Comparison of ENCODE assay signal across 10 mouse cellular contexts in the genomic region with DNA sequence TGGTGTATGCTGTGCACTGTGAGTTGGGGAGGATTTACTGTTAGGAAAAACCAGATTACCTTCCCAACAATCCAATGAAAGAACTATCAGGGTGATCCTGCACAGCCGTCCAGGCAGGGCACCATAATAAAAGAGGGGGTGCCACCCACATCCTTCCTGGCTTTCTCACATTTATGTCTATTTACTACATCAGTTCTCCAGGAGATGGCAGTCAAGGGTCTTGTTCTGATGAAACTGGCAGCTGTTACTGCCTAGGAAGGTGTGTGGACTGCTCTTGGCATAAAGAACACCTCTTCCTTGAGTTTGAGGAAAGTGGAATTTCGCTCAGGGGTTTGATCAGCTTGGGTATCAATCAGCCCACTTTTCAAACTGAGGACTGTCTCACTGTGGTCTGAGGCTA. TPM values are rescaled to one million over a fixed set of nuclear protein-coding genes. Genes with fewer than 3 reads are reported as not detected.
A peak's percentile ranks its signal among the peaks of the same experiment; 100 is the strongest.
DNase-seq lines count a peak whose midpoint lies in the region; ATAC-seq and TF ChIP-seq lines count a peak whose summit lies in the region.
"Had no signal": no experiment of that assay in that cellular context is flagged by ENCODE, and none has a peak within 500 bp of the region (broad histone marks: within the 10 kb centered on the region; RNA-seq: fewer than 3 reads in every experiment).

No protein-coding gene starts in this region.

- no peak overlapping the region for H3K27ac ChIP-seq in kidney, postnatal 0 days
- H3K27ac ChIP-seq in kidney, embryonic 14.5 days (ENCODE audit: low read depth, low read length) = no peak overlapping the region
- no peak overlapping the region for H3K27ac ChIP-seq in CH12.LX (ENCODE audit: insufficient read depth, low read depth)
- no peak overlapping the region for H3K27ac ChIP-seq in ES-E14 (ENCODE audit: insufficient read depth, low read depth, low read length, poor library complexity, severe bottlenecking)
- H3K27ac ChIP-seq in stomach, postnatal 0 days (replicated peaks) = no peak overlapping the region
- H3K27ac ChIP-seq: embryonic facial prominence, embryonic 15.5 days had no signal

- no peak for TF ChIP-seq POLR2A in CH12.LX (IDR thresholded peaks at IDR 0.05; ENCODE audit: low read depth, low read length)

- no peaks in the 10 kb centered on the region for H3K9me3 ChIP-seq in kidney, postnatal 0 days (replicated peaks; ENCODE audit: low read length)
- H3K9me3 ChIP-seq in kidney, embryonic 14.5 days (ENCODE audit: control insufficient read depth, low read length) = no peaks in the 10 kb centered on the region
- H3K9me3 ChIP-seq in CH12.LX (replicated peaks; ENCODE audit: low read length) (peaks cover 89% of the 10 kb centered on the region), ES-E14 (ENCODE audit: control insufficient read depth, insufficient read depth, low read depth, low read length) (no peaks in the 10 kb centered on the region)
- no peaks in the 10 kb centered on the region for H3K9me3 ChIP-seq in stomach, postnatal 0 days (ENCODE audit: control insufficient read depth, low read length)
- H3K9me3 ChIP-seq: embryonic facial prominence, embryonic 15.5 days had no signal

- no peaks in the 10 kb centered on the region for H3K36me3 ChIP-seq in kidney, postnatal 0 days (ENCODE audit: insufficient read depth, low read length)
- no peaks in the 10 kb centered on the region for H3K36me3 ChIP-seq in kidney, embryonic 14.5 days (ENCODE audit: control insufficient read depth, insufficient read depth, low read length)
- no peaks in the 10 kb centered on the region for H3K36me3 ChIP-seq in CH12.LX (replicated peaks in 1 of 2; ENCODE audit: control insufficient read depth in 1 of 2, insufficient read depth in 1 of 2, low read length in 1 of 2)
- H3K36me3 ChIP-seq in ES-E14 (ENCODE audit: control insufficient read depth, insufficient read depth, low read length, poor library complexity, severe bottlenecking) = no peaks in the 10 kb centered on the region
- no peaks in the 10 kb centered on the region for H3K36me3 ChIP-seq in stomach, postnatal 0 days (ENCODE audit: control insufficient read depth, insufficient read depth, low read length)
- H3K36me3 ChIP-seq: embryonic facial prominence, embryonic 15.5 days had no signal

- H3K79me2 ChIP-seq in CH12.LX (replicated peaks; ENCODE audit: control insufficient read depth, extremely low read depth, insufficient read depth, poor library complexity, severe bottlenecking) = no peaks in the 10 kb centered on the region

- 19% methylated on average over 2 of the region's 2 CpGs for whole genome bisulfite sequencing in kidney, postnatal 0 days
- WGBS in kidney, embryonic 14.5 days = 16% methylated on average over 2 of the region's 2 CpGs
- WGBS in stomach, postnatal 0 days = 17% methylated on average over 2 of the region's 2 CpGs

- no peak overlapping the region for H3K9ac ChIP-seq in kidney, postnatal 0 days (ENCODE audit: low read depth, low read length)
- no peak overlapping the region for H3K9ac ChIP-seq in kidney, embryonic 14.5 days (ENCODE audit: low read depth, low read length)
- H3K9ac ChIP-seq in CH12.LX (ENCODE audit: insufficient read depth, low read depth) (no peak overlapping the region), ES-E14 (ENCODE audit: insufficient read depth, low read depth, low read length, poor library complexity, severe bottlenecking) (no peak overlapping the region)
- no peak overlapping the region for H3K9ac ChIP-seq in stomach, postnatal 0 days (ENCODE audit: low read length)
- H3K9ac ChIP-seq: embryonic facial prominence, embryonic 15.5 days had no signal

- peak; percentile 7; the same call in 1 of the 2 replicates for TF ChIP-seq RAD21 in CH12.LX (IDR thresholded peaks at IDR 0.05; ENCODE audit: low read depth, low read length)

- peak; percentile 76 for TF ChIP-seq CTCF in kidney, postnatal 0 days (IDR thresholded peaks at IDR 0.05; ENCODE audit: low read depth)
- TF ChIP-seq CTCF in CH12.LX (conservative IDR thresholded peaks at IDR 0.05 in 1 of 2, IDR thresholded peaks at IDR 0.05 in 1 of 2; ENCODE audit: low read depth in 2 of 2, low read length in 2 of 2) = peak in 1 of 2 experiments; percentile 27; a peak in 1 of 4 replicates
- peak; percentile 79 for TF ChIP-seq CTCF in stomach, postnatal 0 days (IDR thresholded peaks at IDR 0.05; ENCODE audit: low read depth)

- in situ Hi-C loops in CH12.LX (cut with MboI; ENCODE audit: low pct_ligation_motif_present, low pct_unique_long_range_greater_than_20kb, low sequenced_read_pairs) = loop anchor here (25.0 kb wide), 1 partner anchor 309 kb away; no protein-coding TSS in a partner anchor
- in situ Hi-C loops in ES-E14 (cut with MboI; ENCODE audit: low sequenced_read_pairs in 2 of 2, unreplicated experiment in 2 of 2) = loop anchor here in 1 of 2 experiments (25.0 kb wide), 1 partner anchor 309 kb away; no protein-coding TSS in a partner anchor

- H3K27me3 ChIP-seq in kidney, postnatal 0 days (ENCODE audit: insufficient read depth, low read length) = peaks cover 6% of the 10 kb centered on the region
- peaks cover 32% of the 10 kb centered on the region for H3K27me3 ChIP-seq in kidney, embryonic 14.5 days (ENCODE audit: control insufficient read depth, insufficient read depth, low read length)
- no peaks in the 10 kb centered on the region for H3K27me3 ChIP-seq in CH12.LX (replicated peaks)
- H3K27me3 ChIP-seq in stomach, postnatal 0 days (ENCODE audit: control insufficient read depth, insufficient read depth, low read length) = no peaks in the 10 kb centered on the region

- ATAC-seq in kidney, postnatal 0 days (replicated peaks; ENCODE audit: low FRiP score, low read depth) = no peak
- no peak for ATAC-seq in kidney, embryonic 14.5 days (ENCODE audit: low FRiP score, low TSS enrichment)
- no peak for ATAC-seq in stomach, postnatal 0 days (ENCODE audit: low FRiP score, low TSS enrichment)

- H3K4me1 ChIP-seq in kidney, postnatal 0 days (replicated peaks; ENCODE audit: insufficient read depth, low read length) = no peaks in the 10 kb centered on the region
- no peaks in the 10 kb centered on the region for H3K4me1 ChIP-seq in kidney, embryonic 14.5 days (ENCODE audit: control insufficient read depth, insufficient read depth, low read length)
- H3K4me1 ChIP-seq in CH12.LX (ENCODE audit: control insufficient read depth in 1 of 2, insufficient read depth in 2 of 2) (no peaks in the 10 kb centered on the region), ES-E14 (ENCODE audit: control insufficient read depth in 2 of 2, insufficient read depth in 2 of 2, low read length in 2 of 2, poor library complexity in 1 of 2) (no peaks in the 10 kb centered on the region)
- H3K4me1 ChIP-seq in stomach, postnatal 0 days (replicated peaks; ENCODE audit: control insufficient read depth, insufficient read depth) = no peaks in the 10 kb centered on the region
- H3K4me1 ChIP-seq: embryonic facial prominence, embryonic 15.5 days had no signal

- TF ChIP-seq EP300 in CH12.LX (IDR thresholded peaks at IDR 0.05; ENCODE audit: low read length) = no peak
- no peak for TF ChIP-seq EP300 in stomach, postnatal 0 days (optimal IDR thresholded peaks at IDR 0.05)

- dilution Hi-C loops in CH12.LX (cut with MboI; ENCODE audit: extremely low pct_ligation_motif_present, extremely low pct_unique_long_range_greater_than_20kb, low sequenced_read_pairs) = no loop called here

- no peak overlapping the region for H3K4me3 ChIP-seq in kidney, postnatal 0 days (replicated peaks; ENCODE audit: low read depth, low read length)
- H3K4me3 ChIP-seq in kidney, embryonic 14.5 days (ENCODE audit: low read length) = no peak overlapping the region
- H3K4me3 ChIP-seq in CH12.LX (replicated peaks in 1 of 3; ENCODE audit: low read depth in 2 of 3, low read length in 2 of 3, poor library complexity in 1 of 3) = no peak overlapping the region
- H3K4me3 ChIP-seq in ES-E14 (ENCODE audit: insufficient read depth in 1 of 2, low read depth in 1 of 2, low read length in 2 of 2, poor library complexity in 1 of 2, severe bottlenecking in 1 of 2) = no peak overlapping the region
- H3K4me3 ChIP-seq in stomach, postnatal 0 days (ENCODE audit: low read depth, low read length) = no peak overlapping the region
- H3K4me3 ChIP-seq: embryonic facial prominence, embryonic 15.5 days had no signal

- no peak overlapping the region for H3K4me2 ChIP-seq in kidney, postnatal 0 days (ENCODE audit: low read length)
- no peak overlapping the region for H3K4me2 ChIP-seq in kidney, embryonic 14.5 days (replicated peaks; ENCODE audit: low read depth, low read length)
- H3K4me2 ChIP-seq in CH12.LX (ENCODE audit: insufficient read depth, low read depth, poor library complexity, severe bottlenecking) = no peak overlapping the region
- no peak overlapping the region for H3K4me2 ChIP-seq in stomach, postnatal 0 days (replicated peaks; ENCODE audit: low read depth)
- H3K4me2 ChIP-seq: embryonic facial prominence, embryonic 15.5 days had no signal

- peak; percentile 78 for DNase-seq in kidney, postnatal 0 days (ENCODE audit: low spot score)
- DNase-seq in CH12.LX (ENCODE audit: extremely low read depth) = no peak
- no peak for DNase-seq in ES-E14 (ENCODE audit: low read depth, low spot score)
- DNase-seq in induced T-regulatory cell, adult 2 months (ENCODE audit: low read depth) = peak; percentile 21
- DNase-seq in stomach, postnatal 0 days (ENCODE audit: low spot score) = no peak
- no peak for DNase-seq in urinary bladder, adult 2 months (ENCODE audit: low spot score)

TF ChIP-seq in CH12.LX, 34 proteins besides CTCF, POLR2A, EP300 and RAD21:
- TF ChIP-seq CHD2 (IDR thresholded peaks at IDR 0.05; ENCODE audit: low read length) = no peak
- 0 out of 2 replicates have a peak, but pooled peaks have one; percentile 6 for TF ChIP-seq SMC3 (IDR thresholded peaks at IDR 0.05; ENCODE audit: low read depth, low read length)

TF ChIP-seq in ES-E14, 5 proteins besides CTCF, POLR2A, EP300 and RAD21:
- TF ChIP-seq ZNF384 (IDR thresholded peaks at IDR 0.05; ENCODE audit: low read depth, low read length) (no peak), CHD2 (IDR thresholded peaks at IDR 0.05; ENCODE audit: low read depth, low read length) (no peak), ZC3H11A (IDR thresholded peaks at IDR 0.05; ENCODE audit: borderline replicate concordance, low read depth, low read length) (peak; percentile 27; the same call in 1 of the 2 replicates)

RNA-seq across cellular contexts. Expression of a gene that starts 54.6 kb away (rescaled TPM):
- polyA plus RNA-seq in kidney, postnatal 0 days (2015; fragmentation: Nextera tagmentation; extraction: Ambion mirVana) = not detected in 2 replicates
- not detected in 2 replicates for polyA plus RNA-seq in kidney, embryonic 14.5 days (2014; fragmentation: Nextera tagmentation; extraction: Ambion mirVana)
- total RNA-seq in CH12.LX (2012; rRNA removed) (not detected in 2 replicates), CH12.LX (2014; rRNA removed) (not detected in 2 replicates), ES-E14 (2012; rRNA removed) (not detected in 2 replicates)
- polyA plus RNA-seq in CH12.LX (2012; ENCODE audit: insufficient read length, low read depth) = not detected in 2 replicates
- polyA plus RNA-seq in stomach, postnatal 0 days (2015; fragmentation: Nextera tagmentation; extraction: Ambion mirVana) = 0.05 and 0.27 TPM in 2 replicates
- 9.9 and 16.5 TPM in 2 replicates for polyA plus RNA-seq in urinary bladder, adult 2 months (2012; rRNA removed)
- total RNA-seq: left cerebral cortex, postnatal 10 days had no signal
- polyA plus RNA-seq: spleen, adult 2 months had no signal

Comparison
In these comparisons a context has a peak if more than half of its experiments do, and no peak if none do; other contexts are left out.
1. DNase-seq: peak in kidney, postnatal 0 days (single experiment) and induced T-regulatory cell, adult 2 months (single experiment); none in CH12.LX (single experiment), ES-E14 (single experiment), stomach, postnatal 0 days (single experiment) and urinary bladder, adult 2 months (single experiment).